Mouse (Mus musculus): ENCODE data around the gene Scin. TPM values are rescaled to one million over a fixed set of nuclear protein-coding genes. Genes with fewer than 3 reads are reported as not detected.

Gene Scin
- polyA plus RNA-seq, 1 experiment from 2014 or later, result 0.25 TPM

DNA sequence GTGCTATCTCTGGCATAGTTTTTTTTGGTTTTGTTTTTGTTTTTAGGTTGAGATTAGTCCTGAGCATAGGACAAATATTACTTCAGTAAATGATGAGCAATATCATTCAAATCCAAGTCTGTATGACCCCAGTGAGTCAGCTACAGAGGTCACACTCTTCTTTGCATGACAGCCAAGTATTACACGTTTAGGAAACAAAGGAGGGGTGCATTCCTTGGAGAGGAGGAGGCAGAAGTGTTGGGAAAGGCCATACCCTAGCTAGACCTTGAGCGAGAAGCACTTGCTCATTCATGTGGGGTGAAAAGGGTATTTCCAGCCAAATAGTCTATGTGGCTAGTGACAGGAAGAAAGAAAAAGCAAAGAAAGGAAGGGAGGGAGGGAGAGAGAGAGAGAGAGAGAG lies 124.2 kb downstream of the Scin start:
- ATAC-seq (replicated peaks; ENCODE audit: low FRiP score), result no peak
- H3K4me3 ChIP-seq (ENCODE audit: low read depth, low read length), result no peak overlapping the region

More for the DNA sequence above, 124.2 kb downstream of the Scin start:
- DNase-seq (ENCODE audit: low spot score), result no peak
- Histone ChIP-seq H3K9ac (ENCODE audit: low read depth, low read length) (no peak overlapping the region), H3K4me2 (no peak overlapping the region), H3K36me3 (ENCODE audit: control insufficient read depth, insufficient read depth, low read length) (no peaks in the 10 kb centered on the region), H3K27me3 (replicated peaks; ENCODE audit: control insufficient read depth, insufficient read depth, low read length) (no peaks in the 10 kb centered on the region), H3K27ac (ENCODE audit: low read depth, low read length) (no peak overlapping the region), H3K4me1 (replicated peaks; ENCODE audit: control insufficient read depth, insufficient read depth, low read length) (no peaks in the 10 kb centered on the region), H3K9me3 (ENCODE audit: control insufficient read depth, low read length) (no peaks in the 10 kb centered on the region)
- 62% methylated on average over 2 of the region's 2 CpGs for WGBS

Other genes with a start within 250 kb of the Scin start
- 44.9 and 45.3 TPM in 2 replicates for gene Arl4a, start 96.2 kb downstream of the Scin start, polyA plus RNA-seq (2014; fragmentation: Nextera tagmentation; extraction: Ambion mirVana)
- gene Lsmem1, start 65.3 kb upstream of the Scin start, polyA plus RNA-seq (2014; fragmentation: Nextera tagmentation; extraction: Ambion mirVana), result 0.14 TPM in 2 replicates
- 99.9 and 112 TPM in 2 replicates for gene Ifrd1, start 114.3 kb upstream of the Scin start, polyA plus RNA-seq (2014; fragmentation: Nextera tagmentation; extraction: Ambion mirVana)